Mouse (Mus musculus): Measurements from ENCODE around the gene Sez6l2. TPM values are rescaled to one million over a fixed set of nuclear protein-coding genes. Genes with fewer than 3 reads are reported as not detected.

The Sez6l2 gene
- polyA plus RNA-seq, 1 experiment from 2014 or later: 1.7 TPM

DNA sequence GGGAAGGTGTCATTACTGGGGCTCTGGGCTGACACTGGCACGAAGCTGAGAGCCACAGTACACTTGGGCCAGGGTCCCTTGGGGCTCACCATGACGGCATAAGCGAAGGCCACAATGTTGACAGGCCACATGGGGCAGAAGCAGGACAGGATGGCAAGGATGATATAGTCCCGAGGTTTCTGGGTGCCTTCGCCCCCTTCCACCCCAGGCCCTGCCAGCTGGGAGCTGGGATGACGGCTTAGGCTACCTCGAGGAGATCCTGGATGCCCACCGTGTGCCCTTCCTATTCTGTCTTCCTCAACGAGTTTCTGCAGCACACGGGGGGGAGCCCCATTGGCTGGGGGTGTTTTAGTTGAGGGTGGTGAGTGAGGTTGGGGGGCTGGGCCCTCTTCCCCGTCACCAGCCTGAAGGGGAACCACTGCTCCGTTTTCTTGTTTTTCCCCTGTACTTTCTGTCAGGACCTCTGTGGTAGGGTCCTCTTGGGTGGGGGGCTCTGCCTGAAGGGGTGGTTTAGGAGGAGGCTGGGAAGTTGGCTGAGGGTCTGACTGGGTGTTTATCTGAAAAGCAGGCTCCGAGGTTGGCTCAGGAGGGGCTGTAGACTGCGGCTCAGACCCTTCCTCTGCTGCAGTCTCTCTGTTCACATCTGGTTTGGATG, 69.1 kb downstream of the Sez6l2 start:
- H3K4me1 ChIP-seq (ENCODE audit: control insufficient read depth, insufficient read depth, low read length): peaks cover 74% of the 10 kb centered on the region
- ATAC-seq (ENCODE audit: low FRiP score, low TSS enrichment): no peak
- H3K36me3 ChIP-seq (ENCODE audit: control insufficient read depth, insufficient read depth, low read length): peaks cover 35% of the 10 kb centered on the region
- H3K27ac ChIP-seq (ENCODE audit: low read depth, low read length): no peak overlapping the region
- H3K4me2 ChIP-seq (replicated peaks; ENCODE audit: low read depth, low read length): peak overlapping the region; percentile 86
- H3K4me3 ChIP-seq (ENCODE audit: low read length): peak overlapping the region; percentile 53; the same call in 1 of the 2 replicates
- H3K27me3 ChIP-seq (ENCODE audit: control insufficient read depth, insufficient read depth, low read length): no peaks in the 10 kb centered on the region
- H3K9ac ChIP-seq (ENCODE audit: low read depth, low read length): peak overlapping the region; percentile 61
- 80% methylated on average over 14 of the region's 14 CpGs for WGBS
- H3K9me3 ChIP-seq (ENCODE audit: control insufficient read depth, low read length): no peaks in the 10 kb centered on the region

DNA sequence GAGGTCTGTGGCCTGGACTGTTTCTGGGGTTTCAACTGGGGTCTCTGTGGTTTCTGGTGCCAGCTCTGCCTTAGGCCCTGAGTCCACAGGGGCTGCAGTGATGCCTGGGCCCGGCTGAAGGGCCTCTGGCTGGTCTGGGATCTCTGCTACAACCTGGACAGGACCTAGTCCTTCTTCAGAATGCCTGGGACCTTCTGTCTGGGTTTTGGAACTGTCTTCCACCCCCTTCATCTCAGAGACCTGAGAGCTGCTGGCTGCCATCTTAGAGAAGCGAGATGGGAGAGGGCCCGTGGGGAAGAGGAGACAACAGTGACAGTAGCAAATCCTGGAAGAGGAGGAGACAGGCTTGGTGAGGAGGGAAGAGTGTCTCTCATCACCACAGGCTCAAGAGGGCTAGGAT, 69.7 kb downstream of the Sez6l2 start:
- peaks cover 38% of the 10 kb centered on the region for H3K36me3 ChIP-seq (ENCODE audit: control insufficient read depth, insufficient read depth, low read length)
- peak overlapping the region; percentile 53 for H3K4me3 ChIP-seq (ENCODE audit: low read length)
- H3K27ac ChIP-seq (ENCODE audit: low read depth, low read length): peak overlapping the region; percentile 77; the same call in 1 of the 2 replicates
- peak overlapping the region; percentile 86 for H3K4me2 ChIP-seq (replicated peaks; ENCODE audit: low read depth, low read length)
- H3K4me1 ChIP-seq (ENCODE audit: control insufficient read depth, insufficient read depth, low read length): peaks cover 72% of the 10 kb centered on the region
- H3K9me3 ChIP-seq (ENCODE audit: control insufficient read depth, low read length): no peaks in the 10 kb centered on the region
- no peak for ATAC-seq (ENCODE audit: low FRiP score, low TSS enrichment)
- H3K9ac ChIP-seq (ENCODE audit: low read depth, low read length): peak overlapping the region; percentile 61
- 61% methylated on average over 3 of the region's 3 CpGs for WGBS
- no peaks in the 10 kb centered on the region for H3K27me3 ChIP-seq (ENCODE audit: control insufficient read depth, insufficient read depth, low read length)

Other genes starting within 250 kb of the Sez6l2 start
- 18.3 and 19.6 TPM in 2 replicates for gene Coro1a, start 242.8 kb upstream of the Sez6l2 start, polyA plus RNA-seq (2014; fragmentation: Nextera tagmentation; extraction: Ambion mirVana)
- gene Mapk3, start 191.0 kb upstream of the Sez6l2 start, polyA plus RNA-seq (2014; fragmentation: Nextera tagmentation; extraction: Ambion mirVana): 55.0 and 79.2 TPM in 2 replicates
- gene Gdpd3, start 184.2 kb upstream of the Sez6l2 start, polyA plus RNA-seq (2014; fragmentation: Nextera tagmentation; extraction: Ambion mirVana): 2.0 and 2.6 TPM in 2 replicates
- 87.5 and 94.5 TPM in 2 replicates for gene Ypel3, start 173.6 kb upstream of the Sez6l2 start, polyA plus RNA-seq (2014; fragmentation: Nextera tagmentation; extraction: Ambion mirVana)
- gene Tbx6, start 169.1 kb upstream of the Sez6l2 start, polyA plus RNA-seq (2014; fragmentation: Nextera tagmentation; extraction: Ambion mirVana): 0.24 and 0.36 TPM in 2 replicates
- gene Ppp4c, start 158.1 kb upstream of the Sez6l2 start, polyA plus RNA-seq (2014; fragmentation: Nextera tagmentation; extraction: Ambion mirVana): 294 and 371 TPM in 2 replicates
- 0.15 TPM in 1 of 2 replicates, not detected in the other for gene Fam57b, start 152.9 kb upstream of the Sez6l2 start, polyA plus RNA-seq (2014; fragmentation: Nextera tagmentation; extraction: Ambion mirVana)
- not detected in 2 replicates for gene 4930451I11Rik, start 118.9 kb upstream of the Sez6l2 start, polyA plus RNA-seq (2014; fragmentation: Nextera tagmentation; extraction: Ambion mirVana)
- gene Doc2a, start 103.1 kb upstream of the Sez6l2 start, polyA plus RNA-seq (2014; fragmentation: Nextera tagmentation; extraction: Ambion mirVana): 7.2 and 8.8 TPM in 2 replicates
- gene Hirip3, start 88.6 kb upstream of the Sez6l2 start, polyA plus RNA-seq (2014; fragmentation: Nextera tagmentation; extraction: Ambion mirVana): 22.8 and 23.5 TPM in 2 replicates
- gene Ino80e, start 88.2 kb upstream of the Sez6l2 start, polyA plus RNA-seq (2014; fragmentation: Nextera tagmentation; extraction: Ambion mirVana): 92.4 and 94.0 TPM in 2 replicates
- 24.9 and 29.2 TPM in 2 replicates for gene Taok2, start 65.9 kb upstream of the Sez6l2 start, polyA plus RNA-seq (2014; fragmentation: Nextera tagmentation; extraction: Ambion mirVana)
- 27.4 and 30.5 TPM in 2 replicates for gene Tmem219, start 27.6 kb upstream of the Sez6l2 start, polyA plus RNA-seq (2014; fragmentation: Nextera tagmentation; extraction: Ambion mirVana)
- 13.1 and 19.4 TPM in 2 replicates for gene Kctd13, start 21.7 kb upstream of the Sez6l2 start, polyA plus RNA-seq (2014; fragmentation: Nextera tagmentation; extraction: Ambion mirVana)
- 0.16 and 0.34 TPM in 2 replicates for gene Asphd1, start 981 bp upstream of the Sez6l2 start, polyA plus RNA-seq (2014; fragmentation: Nextera tagmentation; extraction: Ambion mirVana)
- 77.4 and 89.1 TPM in 2 replicates for gene Cdipt, start 25.4 kb downstream of the Sez6l2 start, polyA plus RNA-seq (2014; fragmentation: Nextera tagmentation; extraction: Ambion mirVana)
- 1.3 and 2.5 TPM in 2 replicates for gene Cdiptos, start 25.5 kb downstream of the Sez6l2 start, polyA plus RNA-seq (2014; fragmentation: Nextera tagmentation; extraction: Ambion mirVana)
- gene Mvp, start 64.1 kb downstream of the Sez6l2 start, polyA plus RNA-seq (2014; fragmentation: Nextera tagmentation; extraction: Ambion mirVana): 7.7 and 9.7 TPM in 2 replicates
- 0.31 and 0.38 TPM in 2 replicates for gene Pagr1b, start 65.9 kb downstream of the Sez6l2 start, polyA plus RNA-seq (2014; fragmentation: Nextera tagmentation; extraction: Ambion mirVana)
- 41.3 and 89.2 TPM in 2 replicates for gene Pagr1a, start 66.8 kb downstream of the Sez6l2 start, polyA plus RNA-seq (2014; fragmentation: Nextera tagmentation; extraction: Ambion mirVana)
- gene Gm42742, start 70.5 kb downstream of the Sez6l2 start, polyA plus RNA-seq (2014; fragmentation: Nextera tagmentation; extraction: Ambion mirVana): 21.8 and 65.4 TPM in 2 replicates
- 4.1 and 9.6 TPM in 2 replicates for gene Prrt2, start 70.6 kb downstream of the Sez6l2 start, polyA plus RNA-seq (2014; fragmentation: Nextera tagmentation; extraction: Ambion mirVana)
- 73.1 and 77.6 TPM in 2 replicates for gene Maz, start 76.5 kb downstream of the Sez6l2 start, polyA plus RNA-seq (2014; fragmentation: Nextera tagmentation; extraction: Ambion mirVana)
- 129 and 151 TPM in 2 replicates for gene Kif22, start 91.9 kb downstream of the Sez6l2 start, polyA plus RNA-seq (2014; fragmentation: Nextera tagmentation; extraction: Ambion mirVana)
- not detected in 2 replicates for gene Zg16, start 136.8 kb downstream of the Sez6l2 start, polyA plus RNA-seq (2014; fragmentation: Nextera tagmentation; extraction: Ambion mirVana)
- gene AI467606, start 140.8 kb downstream of the Sez6l2 start, polyA plus RNA-seq (2014; fragmentation: Nextera tagmentation; extraction: Ambion mirVana): 3.5 TPM in 2 replicates
- 8.9 and 13.0 TPM in 2 replicates for gene Qprt, start 171.7 kb downstream of the Sez6l2 start, polyA plus RNA-seq (2014; fragmentation: Nextera tagmentation; extraction: Ambion mirVana)
- 0.14 and 0.26 TPM in 2 replicates for gene Spn, start 187.3 kb downstream of the Sez6l2 start, polyA plus RNA-seq (2014; fragmentation: Nextera tagmentation; extraction: Ambion mirVana)
- gene Cd2bp2, start 245.5 kb downstream of the Sez6l2 start, polyA plus RNA-seq (2014; fragmentation: Nextera tagmentation; extraction: Ambion mirVana): 41.0 and 57.6 TPM in 2 replicates

All from kidney, embryonic 14.5 days (tissue).